Mouse (Mus musculus) small intestine, adult 2 months (tissue): ENCODE data around the gene Tspear.

ENCODE experiments used
- CTCF ChIP-seq: fragments of 200-500 bp; IDR thresholded peaks from 2 replicates; pipeline ENCODE4 v1.5.1; 2012; ENCODE audit warnings: low read depth, mild to moderate bottlenecking, control low read depth, inconsistent platforms, low read length, moderate library complexity, mixed read lengths; ENCODE audit not compliant: insufficient replicate concordance, insufficient read length; ENCODE audit errors: extremely low read depth
- POLR2A ChIP-seq: fragments of 200-500 bp; IDR thresholded peaks from 2 replicates; pipeline ENCODE4 v1.6.1; 2012; ENCODE audit warnings: low read depth, mild to moderate bottlenecking, control low read depth, inconsistent platforms, low read length, moderate library complexity

DNA sequence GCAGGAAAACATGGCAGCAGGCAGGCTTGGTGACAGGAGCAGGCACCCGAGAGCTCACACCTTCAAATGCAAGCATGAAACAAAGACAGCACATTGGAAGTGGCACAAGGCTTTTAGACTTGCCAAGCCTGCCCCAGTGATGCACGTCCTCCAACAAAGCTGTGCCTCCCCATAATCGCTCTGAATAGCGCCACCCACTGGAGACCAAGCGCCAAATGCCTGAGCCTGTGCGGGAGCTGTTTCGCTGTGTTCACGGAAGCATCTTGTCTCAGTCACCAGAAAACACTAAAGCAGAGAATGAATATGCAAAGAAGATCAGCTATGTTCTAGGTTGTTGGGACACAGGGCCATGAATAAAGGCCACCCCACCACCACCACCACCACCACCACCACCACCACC, 38.5 kb downstream of the Tspear start:
- TF ChIP-seq POLR2A (no peak), CTCF (no peak)
